7 mouse cellular contexts compared by ENCODE assay signal in the genomic region with DNA sequence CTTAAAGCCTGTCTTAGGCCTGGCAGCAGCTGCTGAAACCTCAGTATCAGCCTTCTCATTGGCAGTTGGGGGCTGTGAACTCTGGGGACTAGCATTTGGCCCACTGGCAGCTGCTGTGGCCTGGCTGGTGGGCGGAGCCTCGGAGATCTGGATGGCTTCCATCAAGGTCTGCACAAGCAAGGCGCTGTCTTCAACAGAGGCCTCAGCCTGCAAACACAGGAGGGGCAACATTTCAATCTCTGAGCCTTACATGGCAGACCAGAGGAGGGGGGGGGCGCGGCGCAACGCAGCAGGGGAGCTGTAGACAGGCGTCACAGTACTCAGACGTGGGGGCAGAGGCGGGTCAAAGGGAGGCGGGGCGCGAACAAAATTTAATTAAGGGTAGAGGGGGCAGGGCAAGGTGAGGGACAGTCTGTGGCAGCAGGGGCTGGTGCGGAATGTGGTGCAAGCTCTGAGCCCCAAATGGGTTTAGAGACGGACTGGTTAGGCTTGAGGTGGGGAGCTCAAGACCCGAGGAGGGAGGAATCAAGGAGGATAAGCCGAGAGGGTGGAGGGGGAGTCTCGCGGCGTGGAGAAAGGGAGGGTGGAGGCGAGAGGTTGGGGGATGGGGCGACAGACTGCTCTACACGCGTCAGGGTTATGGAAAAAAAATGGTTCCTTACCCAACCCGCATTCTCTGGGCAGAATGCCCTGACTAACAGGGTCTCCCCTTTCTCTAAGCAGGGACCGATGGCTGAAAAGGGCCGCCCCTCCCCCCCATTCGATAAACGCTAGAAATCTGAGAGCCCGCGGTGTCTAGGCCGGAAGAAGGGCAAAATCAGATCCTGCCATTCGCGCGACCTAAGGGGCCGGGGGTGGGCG. TPM values are rescaled to one million over a fixed set of nuclear protein-coding genes. Genes with fewer than 3 reads are reported as not detected.
DNase-seq lines count a peak whose midpoint lies in the region; ATAC-seq lines count a peak whose summit lies in the region.

No protein-coding gene starts in this region.

- peak overlapping the region; percentile 92 for H3K27ac ChIP-seq in forebrain, embryonic 16.5 days (ENCODE audit: low read length)

- ATAC-seq in forebrain, embryonic 16.5 days = peak; percentile 43
- ATAC-seq in hematopoietic stem cell, adult 5-6 weeks (replicated peaks in 1 of 2; ENCODE audit: insufficient read depth in 1 of 2, low FRiP score in 2 of 2, low TSS enrichment in 1 of 2, low read depth in 1 of 2, poor library complexity in 2 of 2, severe bottlenecking in 2 of 2) = peak; percentile 38 to 46

- WGBS in forebrain, embryonic 16.5 days = 21% methylated on average over 32 of the region's 37 CpGs

- H3K36me3 ChIP-seq in forebrain, embryonic 16.5 days (ENCODE audit: control insufficient read depth, insufficient read depth) = peaks cover 11% of the 10 kb centered on the region; the same call in 1 of the 2 replicates

- H3K4me1 ChIP-seq in forebrain, embryonic 16.5 days (replicated peaks; ENCODE audit: control insufficient read depth, insufficient read depth, low read length) = peaks cover 27% of the 10 kb centered on the region

- no peaks in the 10 kb centered on the region for H3K27me3 ChIP-seq in forebrain, embryonic 16.5 days (replicated peaks; ENCODE audit: control insufficient read depth, insufficient read depth, low read length)

- H3K9ac ChIP-seq in forebrain, embryonic 16.5 days (replicated peaks; ENCODE audit: low read depth, low read length) = peak overlapping the region; percentile 87

- H3K4me3 ChIP-seq in forebrain, embryonic 16.5 days (replicated peaks; ENCODE audit: low read length) = peak overlapping the region; percentile 65

- H3K4me2 ChIP-seq in forebrain, embryonic 16.5 days (ENCODE audit: low read length) = peak overlapping the region; percentile 58

- DNase-seq in R1 (ENCODE audit: low read depth, low spot score) = peak; percentile 59
- DNase-seq in cerebellum, adult 11-12 months = peak; percentile 74
- peak; percentile 73 to 79 for DNase-seq in layer of hippocampus, postnatal 10 days (ENCODE audit: low spot score in 2 of 2)
- peak; percentile 63 for DNase-seq in lung, postnatal 14 days
- peak; percentile 43 for DNase-seq in right cerebral cortex, adult 18-20 months

- H3K9me3 ChIP-seq in forebrain, embryonic 16.5 days (ENCODE audit: control insufficient read depth, low read length) = no peaks in the 10 kb centered on the region

RNA-seq across cellular contexts. Expression of a gene that starts 1.4 kb away (rescaled TPM):
- 978 and 998 TPM in 2 replicates for polyA plus RNA-seq in forebrain, embryonic 16.5 days (2015; fragmentation: Nextera tagmentation; extraction: Ambion mirVana)
- total RNA-seq in hematopoietic stem cell, adult 5-6 weeks (2017) = 40.3 and 61.7 TPM in 2 replicates
- 100 to 1,000 TPM; 519 to 525 TPM for total RNA-seq in layer of hippocampus, postnatal 10 days (2021)

Comparison
In these comparisons a context has a peak if more than half of its experiments do, and no peak if none do; other contexts are left out.
1. Peak in every context shown above with its lines: DNase-seq, ATAC-seq, H3K4me3 ChIP-seq and H3K27ac ChIP-seq.